Mouse (Mus musculus) embryonic facial prominence, embryonic 10.5 days (tissue): ENCODE data around the gene Nacc1. TPM values are rescaled to one million over a fixed set of nuclear protein-coding genes. Genes with fewer than 3 reads are reported as not detected.

Experiments used
- DNase-seq: peaks from one replicate; pipeline ENCODE4 v3.0.0-alpha.2; 2017; ENCODE audit warnings: low spot score
- H3K27ac ChIP-seq: fragments of 300-500 bp; sonication (generic); replicated peaks from 2 replicates; pipeline ENCODE4 v1.5.1; 2016; ENCODE audit warnings: mild to moderate bottlenecking
- H3K27me3 ChIP-seq: fragments of 300-500 bp; sonication (generic); replicated peaks from 2 replicates; pipeline ENCODE4 v1.6.1; 2016; ENCODE audit warnings: low read depth, mild to moderate bottlenecking; ENCODE audit not compliant: poor library complexity, severe bottlenecking
- H3K36me3 ChIP-seq: fragments of 300-500 bp; sonication (generic); replicated peaks from 2 replicates; pipeline ENCODE4 v1.6.1; 2016; ENCODE audit warnings: mild to moderate bottlenecking, moderate library complexity
- H3K4me1 ChIP-seq: fragments of 300-500 bp; sonication (generic); 2 replicates; pipeline ENCODE4 v1.6.1; 2016
- H3K4me3 ChIP-seq: fragments of 300-500 bp; sonication (generic); 2 replicates; pipeline ENCODE4 v1.5.1; 2016; ENCODE audit warnings: mild to moderate bottlenecking, moderate library complexity
- H3K9me3 ChIP-seq: fragments of 300-500 bp; sonication (generic); 2 replicates; pipeline ENCODE4 v1.6.1; 2016; ENCODE audit warnings: mild to moderate bottlenecking
- WGBS: fragments of 180-500 bp; shearing (Covaris S2); methylation state at CpG from one replicate; pipeline ENCODE4 v1.1.7; 2016; 5-methylcytosine and 5-hydroxymethylcytosine counted together
- polyA plus RNA-seq: library from polyadenylated mRNA; unstranded; fragments of >200 nt; fragmentation: Nextera tagmentation; extraction: Ambion mirVana; gene quantifications from 2 replicates; pipeline ENCODE4 v1.2.1, GENCODE M21; 2016

Nacc1 gene
- polyA plus RNA-seq, 1 experiment from 2014 or later = 30.4 TPM

- no peaks in the 10 kb centered on the region for H3K27me3 ChIP-seq
- H3K4me1 ChIP-seq = peaks cover 32% of the 10 kb centered on the region
- peak; percentile 84 for DNase-seq
- peak overlapping the region; percentile 96 for H3K27ac ChIP-seq
- under 1% methylated on average over 29 of the region's 29 CpGs for WGBS
- peaks cover 32% of the 10 kb centered on the region for H3K36me3 ChIP-seq
- H3K4me3 ChIP-seq = peak overlapping the region; percentile 99
- no peaks in the 10 kb centered on the region for H3K9me3 ChIP-seq
These were observed 22.9 kb downstream of the Nacc1 start for GRCm38 (mm10) chr8:84664566-84665384.

GRCm38 (mm10) chr8:84663483-84664327 lies 24.0 kb downstream of the Nacc1 start:
- Histone ChIP-seq H3K4me3 (peak overlapping the region; percentile 99), H3K27ac (peak overlapping the region; percentile 96), H3K27me3 (no peaks in the 10 kb centered on the region), H3K9me3 (no peaks in the 10 kb centered on the region), H3K36me3 (peaks cover 22% of the 10 kb centered on the region), H3K4me1 (peaks cover 43% of the 10 kb centered on the region)
- DNase-seq = peak; percentile 98
- WGBS = 4% methylated on average over 43 of the region's 43 CpGs

DNA sequence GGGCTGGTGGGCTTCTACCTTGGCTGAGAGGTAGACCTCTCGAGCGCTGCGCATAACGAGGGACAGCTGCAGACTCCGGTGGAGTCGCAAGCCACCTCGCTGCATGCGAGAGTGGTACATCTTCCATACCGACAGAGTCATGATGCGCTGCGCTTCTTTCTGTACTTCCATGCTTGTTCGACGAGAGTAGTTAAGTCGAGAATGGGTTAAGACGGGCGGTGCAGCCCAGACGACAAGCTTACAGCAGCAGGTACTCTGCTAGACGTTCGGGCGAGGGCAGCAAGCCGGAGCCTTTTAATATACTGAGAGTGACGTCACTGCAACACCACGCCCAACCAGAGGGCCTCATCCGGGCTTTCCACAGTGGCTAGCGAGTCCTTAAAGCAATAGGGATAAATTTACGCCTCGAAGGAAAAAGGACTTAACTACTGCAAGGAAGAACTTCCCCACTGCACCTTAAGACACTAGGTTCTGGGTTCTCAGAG lies 25.0 kb downstream of the Nacc1 start, which contains the start of gene Ier2:
TSS of gene Ier2 (minus strand) at position 272 of the 485 bp plus-strand sequence.
- peak within 1 kb of the TSS; percentile 96 for H3K27ac ChIP-seq
- WGBS = under 1% methylated on average over 27 of the region's 27 CpGs
- H3K4me1 ChIP-seq = peaks cover 54% of the 10 kb centered on the region

DNA sequence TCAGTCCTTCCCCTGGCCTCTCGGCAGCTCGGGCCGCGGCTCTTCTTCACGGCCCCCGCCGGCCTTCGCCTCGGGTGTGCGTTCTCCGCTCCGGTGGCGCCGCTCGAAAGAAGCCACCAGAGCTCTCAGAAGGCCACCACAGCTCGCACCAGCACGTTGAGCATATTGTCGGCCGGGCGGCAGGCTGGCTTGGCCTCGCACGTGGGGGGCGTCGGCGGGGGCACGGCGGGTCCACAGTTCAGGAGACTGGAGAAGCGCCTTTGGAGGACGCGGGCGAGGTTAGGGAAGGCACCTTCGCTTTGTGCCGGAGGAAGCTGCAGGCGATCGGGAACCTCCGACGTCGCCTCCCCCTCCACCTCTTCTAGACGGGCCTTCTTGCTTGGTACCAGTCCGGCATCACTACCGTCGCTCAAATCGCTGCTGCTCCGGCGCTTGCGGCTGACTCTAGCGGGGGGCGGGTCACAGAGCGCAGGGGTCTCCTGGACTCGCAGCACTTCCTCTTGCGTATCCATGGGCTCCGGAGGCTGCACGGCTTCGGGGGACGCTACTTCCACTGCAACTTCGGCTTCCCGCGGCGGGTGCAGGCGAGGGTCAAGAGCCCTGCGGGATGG lies 25.6 kb downstream of the Nacc1 start:
- Histone ChIP-seq H3K27me3 (no peaks in the 10 kb centered on the region), H3K9me3 (no peaks in the 10 kb centered on the region), H3K27ac (peak overlapping the region; percentile 96), H3K4me3 (peak overlapping the region; percentile 99), H3K4me1 (peaks cover 60% of the 10 kb centered on the region), H3K36me3 (peaks cover 11% of the 10 kb centered on the region; the same call in 1 of the 2 replicates)
- under 1% methylated on average over 61 of the region's 61 CpGs for WGBS
- peak; percentile 76 for DNase-seq

More for the DNA sequence above, 25.0 kb downstream of the Nacc1 start, which contains the start of gene Ier2:
- Histone ChIP-seq H3K4me3 (peak within 1 kb of the TSS; percentile 99), H3K27me3 (no peaks in the 10 kb centered on the region), H3K36me3 (peaks cover 11% of the 10 kb centered on the region; the same call in 1 of the 2 replicates), H3K9me3 (no peaks in the 10 kb centered on the region)
- DNase-seq = peak; percentile 96

- Histone ChIP-seq H3K9me3 (no peaks in the 10 kb centered on the region), H3K4me1 (peaks cover 66% of the 10 kb centered on the region), H3K36me3 (peaks cover 8% of the 10 kb centered on the region; the same call in 1 of the 2 replicates), H3K27me3 (no peaks in the 10 kb centered on the region), H3K4me3 (peak overlapping the region; percentile 99), H3K27ac (peak overlapping the region; percentile 96)
- WGBS = under 1% methylated on average over 24 of the region's 24 CpGs
- DNase-seq = peak; percentile 72
These were observed 26.2 kb downstream of the Nacc1 start for GRCm38 (mm10) chr8:84661458-84661871.

DNA sequence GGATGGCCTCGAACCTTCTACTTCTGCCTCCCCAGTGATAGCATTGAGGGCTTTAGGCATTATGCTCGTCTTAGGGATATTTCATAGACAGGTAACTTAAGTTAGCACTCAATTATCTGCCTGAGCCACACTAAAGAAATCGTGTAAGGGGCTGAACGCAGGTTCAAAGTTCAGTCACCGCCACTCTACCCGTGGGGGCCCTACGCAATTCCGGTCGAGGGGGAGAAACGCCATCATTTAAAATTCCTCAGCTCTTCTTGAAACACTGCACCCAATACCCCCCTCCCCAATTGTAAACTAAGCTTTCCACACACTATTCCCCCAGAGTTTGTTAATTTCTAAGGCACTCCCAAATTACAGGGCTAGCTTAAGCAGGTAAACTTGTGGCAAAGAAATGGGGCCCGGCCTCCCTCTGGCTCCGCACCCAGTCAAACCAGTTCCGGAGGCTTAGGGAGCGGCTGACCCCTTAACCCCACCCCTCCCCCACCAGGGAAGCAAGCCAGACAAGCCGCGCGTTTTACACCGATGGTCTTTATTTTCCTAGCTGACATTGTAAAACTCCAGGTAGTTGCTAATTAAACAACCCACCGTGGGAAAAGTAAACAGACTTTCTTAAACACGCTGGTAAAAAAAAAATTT lies 26.7 kb downstream of the Nacc1 start:
- H3K36me3 ChIP-seq = peaks cover 4% of the 10 kb centered on the region; the same call in 1 of the 2 replicates
- H3K27ac ChIP-seq = peak overlapping the region; percentile 96
- H3K4me3 ChIP-seq = peak overlapping the region; percentile 99
- peaks cover 67% of the 10 kb centered on the region for H3K4me1 ChIP-seq
- no peaks in the 10 kb centered on the region for H3K27me3 ChIP-seq
- H3K9me3 ChIP-seq = no peaks in the 10 kb centered on the region
- peak; percentile 85 for DNase-seq
- WGBS = under 1% methylated on average over 20 of the region's 20 CpGs

DNA sequence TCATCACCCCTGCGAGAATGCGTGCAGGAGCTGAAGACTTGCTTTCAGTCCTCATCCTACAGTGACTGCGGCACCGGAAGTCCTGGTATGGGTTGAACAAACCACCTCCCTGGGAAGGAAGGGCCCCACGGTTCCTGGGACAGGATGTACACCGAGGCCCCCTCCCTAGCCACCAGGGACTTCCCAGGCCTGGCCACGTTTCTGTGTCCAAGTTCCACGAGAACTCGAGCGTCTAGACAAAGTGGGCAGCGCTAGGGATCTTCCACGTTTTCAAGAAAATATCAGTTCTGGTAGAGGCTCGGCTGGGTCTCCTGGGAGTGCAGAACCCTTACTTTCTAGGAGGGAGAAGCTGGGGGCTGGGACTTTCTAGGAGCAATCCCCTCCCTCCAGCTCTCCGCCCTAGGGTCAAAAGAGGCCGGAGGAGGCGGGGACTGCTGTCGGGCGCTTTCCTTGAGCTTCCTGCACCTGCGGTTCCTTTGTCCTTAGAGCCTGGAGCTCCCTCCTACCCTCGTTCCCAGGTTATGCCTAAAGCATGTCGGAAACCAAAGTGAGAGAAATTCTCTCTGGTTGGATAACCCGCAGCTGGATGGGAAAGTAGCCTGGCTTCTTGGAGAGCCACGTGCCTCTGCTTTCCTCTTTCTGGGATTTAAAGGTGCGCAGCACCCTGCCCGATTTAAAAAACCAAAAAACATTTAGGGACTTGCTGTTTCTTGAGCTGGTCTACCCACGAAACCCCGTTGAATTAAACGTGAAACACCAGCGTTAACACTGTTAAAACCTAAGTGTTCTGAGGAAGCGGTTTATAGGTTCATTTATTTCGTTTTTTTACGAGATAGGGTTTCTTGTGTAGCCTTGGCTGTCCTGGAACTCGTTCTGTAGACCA lies 27.5 kb downstream of the Nacc1 start:
- peak overlapping the region; percentile 99 for H3K4me3 ChIP-seq
- WGBS = under 1% methylated on average over 33 of the region's 33 CpGs
- H3K9me3 ChIP-seq = no peaks in the 10 kb centered on the region
- H3K36me3 ChIP-seq = peaks cover 4% of the 10 kb centered on the region; the same call in 1 of the 2 replicates
- H3K27me3 ChIP-seq = no peaks in the 10 kb centered on the region
- DNase-seq = peak; percentile 86
- peak overlapping the region; percentile 96 for H3K27ac ChIP-seq
- peaks cover 67% of the 10 kb centered on the region for H3K4me1 ChIP-seq

GRCm38 (mm10) chr8:84658951-84659350 lies 28.7 kb downstream of the Nacc1 start:
- Histone ChIP-seq H3K36me3 (peaks cover 4% of the 10 kb centered on the region; the same call in 1 of the 2 replicates), H3K27ac (peak overlapping the region; percentile 96), H3K4me1 (peaks cover 75% of the 10 kb centered on the region), H3K4me3 (peak overlapping the region; percentile 99), H3K27me3 (no peaks in the 10 kb centered on the region), H3K9me3 (no peaks in the 10 kb centered on the region)
- DNase-seq = no peak
- 71% methylated on average over 1 of the region's 1 CpGs for WGBS

- 33% methylated on average over 4 of the region's 4 CpGs for WGBS
- peaks cover 75% of the 10 kb centered on the region for H3K4me1 ChIP-seq
- DNase-seq = no peak
- peaks cover 4% of the 10 kb centered on the region; the same call in 1 of the 2 replicates for H3K36me3 ChIP-seq
- H3K4me3 ChIP-seq = peak overlapping the region; percentile 59
- H3K27me3 ChIP-seq = no peaks in the 10 kb centered on the region
- peak overlapping the region; percentile 97 for H3K27ac ChIP-seq
- H3K9me3 ChIP-seq = no peaks in the 10 kb centered on the region
These were observed 30.0 kb downstream of the Nacc1 start for GRCm38 (mm10) chr8:84657680-84658079.

- Histone ChIP-seq H3K36me3 (peaks cover 4% of the 10 kb centered on the region; the same call in 1 of the 2 replicates), H3K27ac (peak overlapping the region; percentile 97), H3K27me3 (no peaks in the 10 kb centered on the region), H3K4me3 (peak overlapping the region; percentile 59), H3K4me1 (peaks cover 75% of the 10 kb centered on the region), H3K9me3 (no peaks in the 10 kb centered on the region)
- no peak for DNase-seq
These were observed 30.5 kb downstream of the Nacc1 start for GRCm38 (mm10) chr8:84657203-84657602.

DNA sequence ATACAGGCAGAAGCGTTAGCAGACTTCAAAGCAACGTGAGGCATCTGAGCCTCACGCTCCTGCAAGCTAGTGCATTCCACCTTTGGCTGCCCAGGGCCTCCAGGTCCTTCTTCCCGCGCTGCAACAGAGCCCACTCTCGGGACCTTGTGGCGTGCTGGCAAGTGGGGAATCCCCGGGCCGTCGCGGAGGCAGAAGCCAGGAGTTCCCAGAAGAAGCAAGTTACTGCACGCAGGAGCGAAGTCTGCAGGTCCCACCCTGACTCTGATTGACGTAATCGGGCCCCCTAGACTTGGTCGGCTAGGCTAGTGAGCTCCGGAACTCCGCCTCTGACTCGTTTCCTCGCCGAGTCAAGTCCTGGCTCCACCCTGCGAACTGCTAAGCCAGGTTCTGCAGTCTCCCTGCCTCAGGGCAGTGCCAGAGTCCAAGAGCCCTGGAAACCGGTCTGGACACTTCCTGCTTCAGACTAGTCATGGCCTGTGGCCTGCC lies 31.0 kb downstream of the Nacc1 start:
- peak; percentile 90 for DNase-seq
- H3K27me3 ChIP-seq = no peaks in the 10 kb centered on the region
- WGBS = 0% methylated on average over 23 of the region's 23 CpGs
- H3K4me1 ChIP-seq = peaks cover 75% of the 10 kb centered on the region
- peak overlapping the region; percentile 97 for H3K27ac ChIP-seq
- H3K4me3 ChIP-seq = peak overlapping the region; percentile 59
- H3K36me3 ChIP-seq = peaks cover 3% of the 10 kb centered on the region; the same call in 1 of the 2 replicates
- no peaks in the 10 kb centered on the region for H3K9me3 ChIP-seq
